Mouse (Mus musculus) spleen, adult 2 months (tissue): ENCODE measurements around the gene Ncoa1. TPM values are rescaled to one million over a fixed set of nuclear protein-coding genes. Genes with fewer than 3 reads are reported as not detected.

Experiments used
- DNase-seq, 2 experiments: peaks; one replicate each; pipeline versions ENCODE4 v3.0.0 to v3.0.0-alpha.2; 2012 to 2021; ENCODE audit warnings: low spot score in 2 of 2, low read depth in 1 of 2
- H3K27ac ChIP-seq: fragments of 200-500 bp; 2 replicates; pipeline ENCODE4 v1.5.1; 2012; ENCODE audit warnings: low read length, inconsistent platforms; ENCODE audit not compliant: insufficient read depth
- H3K27me3 ChIP-seq: fragments of 200-500 bp; 2 replicates; pipeline ENCODE4 v1.6.1; 2012; ENCODE audit warnings: mild to moderate bottlenecking, moderate library complexity, low read length, inconsistent platforms; ENCODE audit not compliant: control insufficient read depth, insufficient read depth
- H3K36me3 ChIP-seq: fragments of 200-500 bp; 2 replicates; pipeline ENCODE4 v1.6.1; 2012; ENCODE audit warnings: mild to moderate bottlenecking, low read length, inconsistent platforms; ENCODE audit not compliant: control insufficient read depth, insufficient read depth
- H3K4me1 ChIP-seq: fragments of 200-500 bp; 2 replicates; pipeline ENCODE4 v1.6.1; 2011; ENCODE audit warnings: inconsistent platforms; ENCODE audit not compliant: control insufficient read depth, insufficient read depth, insufficient read length
- H3K4me3 ChIP-seq: fragments of 200-500 bp; 2 replicates; pipeline ENCODE4 v1.5.1; 2011; ENCODE audit warnings: mild to moderate bottlenecking, inconsistent platforms; ENCODE audit not compliant: insufficient read depth, insufficient read length; ENCODE audit errors: extremely low read depth
- CTCF ChIP-seq: fragments of 200-500 bp; IDR thresholded peaks from 2 replicates; pipeline ENCODE4 v1.5.1; 2011; ENCODE audit warnings: mild to moderate bottlenecking, inconsistent platforms; ENCODE audit not compliant: insufficient read depth, insufficient read length, insufficient replicate concordance; ENCODE audit errors: extremely low read depth
- POLR2A ChIP-seq: fragments of 200-500 bp; IDR thresholded peaks from 2 replicates; pipeline ENCODE4 v1.6.1; 2011; ENCODE audit warnings: low read depth, low read length, inconsistent platforms
- WGBS: fragments of 180-500 bp; shearing (Covaris S2); methylation state at CpG from one replicate; pipeline ENCODE4 v1.1.7; 2018; 5-methylcytosine and 5-hydroxymethylcytosine counted together
- polyA plus RNA-seq: library from polyadenylated mRNA; depleted of rRNA; stranded (reverse); fragments of >200 nt; gene quantifications from 2 replicates; pipeline ENCODE4 v1.2.3, GENCODE M21; 2012

Gene Ncoa1
- polyA plus RNA-seq, 1 experiment = 14.7 TPM

- WGBS = 84% methylated on average over 3 of the region's 3 CpGs
- Histone ChIP-seq H3K36me3 (no peaks in the 10 kb centered on the region), H3K27ac (no peak overlapping the region), H3K27me3 (no peaks in the 10 kb centered on the region), H3K4me1 (no peaks in the 10 kb centered on the region), H3K4me3 (no peak overlapping the region)
- TF ChIP-seq POLR2A (no peak), CTCF (no peak)
- no peak for DNase-seq
Measured at GRCm38 (mm10) chr12:4441451-4441850, 35.5 kb downstream of the Ncoa1 start.

DNA sequence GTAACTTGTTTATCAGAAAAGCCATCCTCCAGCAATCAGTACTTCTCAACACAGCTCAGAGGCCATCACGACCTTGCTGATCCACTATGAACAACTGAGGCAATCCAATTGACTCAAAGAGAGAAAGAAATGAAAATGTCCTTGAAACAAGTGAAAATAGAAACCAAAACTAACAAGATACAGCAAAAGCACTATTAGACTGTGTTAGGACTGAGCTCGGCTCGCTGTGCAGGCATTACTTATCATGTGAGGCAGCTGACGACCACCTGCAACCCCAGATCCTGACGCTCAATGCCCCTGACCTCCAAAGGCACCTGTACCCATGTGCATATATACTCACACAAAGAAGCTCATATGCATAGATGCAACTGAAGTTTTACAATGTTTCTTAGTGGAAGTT, 40.8 kb downstream of the Ncoa1 start:
- no peak for DNase-seq
- no peak for TF ChIP-seq CTCF
- TF ChIP-seq POLR2A = no peak
- Histone ChIP-seq H3K4me3 (peak overlapping the region; percentile 45), H3K27ac (no peak overlapping the region), H3K36me3 (no peaks in the 10 kb centered on the region), H3K4me1 (peaks cover 3% of the 10 kb centered on the region; the same call in 1 of the 2 replicates), H3K27me3 (no peaks in the 10 kb centered on the region)
- 20% methylated on average over 5 of the region's 5 CpGs for WGBS

GRCm38 (mm10) chr12:4433549-4433948, 43.4 kb downstream of the Ncoa1 start:
- TF ChIP-seq CTCF (no peak), POLR2A (no peak)
- no peaks in the 10 kb centered on the region for H3K36me3 ChIP-seq
- 86% methylated on average over 2 of the region's 2 CpGs for WGBS
- H3K27me3 ChIP-seq = no peaks in the 10 kb centered on the region
- DNase-seq = no peak
- no peak overlapping the region for H3K4me3 ChIP-seq
- H3K27ac ChIP-seq = no peak overlapping the region
- peaks cover 3% of the 10 kb centered on the region; the same call in 1 of the 2 replicates for H3K4me1 ChIP-seq

DNA sequence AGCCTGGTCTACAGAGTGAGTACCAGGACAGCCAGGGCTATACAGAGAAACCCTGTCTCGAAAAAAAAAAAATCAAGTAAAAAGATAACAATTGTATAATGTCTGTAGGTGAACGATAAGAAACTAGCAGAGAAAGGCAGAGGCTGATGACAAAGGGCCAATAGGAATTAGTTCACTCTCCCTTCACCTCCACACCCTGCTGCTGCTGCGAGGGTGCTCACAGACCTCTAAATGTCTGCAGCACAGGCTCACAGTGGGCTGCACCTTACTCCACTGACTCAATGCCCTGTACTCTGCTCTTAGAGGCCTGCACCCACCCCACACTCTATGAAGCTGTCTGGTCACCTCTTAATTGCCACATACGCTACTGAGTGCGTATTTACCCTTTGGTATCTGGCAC, 45.0 kb downstream of the Ncoa1 start:
- Histone ChIP-seq H3K4me3 (no peak overlapping the region), H3K27me3 (no peaks in the 10 kb centered on the region), H3K36me3 (no peaks in the 10 kb centered on the region), H3K27ac (no peak overlapping the region), H3K4me1 (peaks cover 3% of the 10 kb centered on the region; the same call in 1 of the 2 replicates)
- no peak for TF ChIP-seq CTCF
- TF ChIP-seq POLR2A = no peak
- 83% methylated on average over 5 of the region's 5 CpGs for WGBS
- no peak for DNase-seq

- Histone ChIP-seq H3K27me3 (no peaks in the 10 kb centered on the region), H3K4me1 (no peaks in the 10 kb centered on the region; the same call in 1 of the 2 replicates), H3K4me3 (no peak overlapping the region), H3K27ac (no peak overlapping the region), H3K36me3 (no peaks in the 10 kb centered on the region)
- TF ChIP-seq POLR2A = no peak
- TF ChIP-seq CTCF = no peak
- 65% methylated on average over 3 of the region's 3 CpGs for WGBS
- no peak for DNase-seq
Measured at GRCm38 (mm10) chr12:4430061-4430825, 46.7 kb downstream of the Ncoa1 start.

- no peaks in the 10 kb centered on the region for H3K36me3 ChIP-seq
- TF ChIP-seq POLR2A = no peak
- TF ChIP-seq CTCF = no peak
- no peak overlapping the region for H3K4me3 ChIP-seq
- 91% methylated on average over 4 of the region's 4 CpGs for WGBS
- DNase-seq = no peak
- no peaks in the 10 kb centered on the region for H3K4me1 ChIP-seq
- H3K27ac ChIP-seq = no peak overlapping the region
- no peaks in the 10 kb centered on the region for H3K27me3 ChIP-seq
Measured at GRCm38 (mm10) chr12:4418824-4419223, 58.2 kb downstream of the Ncoa1 start.

DNA sequence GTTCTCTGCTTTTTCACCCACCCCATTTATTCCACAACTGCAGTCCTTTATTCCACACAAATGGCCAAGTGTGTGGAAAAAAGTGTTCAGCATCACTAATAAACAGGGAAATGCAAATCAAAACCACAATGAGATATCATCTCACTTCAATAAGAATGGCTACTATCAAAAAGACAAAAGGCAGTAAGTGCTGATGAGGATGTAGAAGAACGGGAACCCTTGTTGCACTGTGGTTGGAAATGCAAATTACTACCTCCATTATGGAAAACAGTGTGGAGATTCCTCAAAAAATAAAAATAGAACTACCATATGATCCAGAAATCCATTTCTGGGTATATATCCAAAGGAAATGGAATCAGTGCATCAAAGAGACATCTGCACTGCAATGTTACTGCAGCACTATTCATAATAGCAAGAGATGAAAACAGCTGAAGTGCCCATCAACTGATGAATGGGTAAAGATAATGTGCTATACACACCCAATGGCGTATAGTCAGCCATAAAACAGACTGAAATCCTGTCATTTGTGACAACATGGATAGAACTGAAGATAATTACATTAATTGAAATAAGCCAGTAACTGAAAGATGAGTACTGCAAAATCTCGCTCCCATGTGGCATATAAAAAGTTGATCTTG, 59.2 kb downstream of the Ncoa1 start:
- H3K4me3 ChIP-seq = no peak overlapping the region
- H3K36me3 ChIP-seq = no peaks in the 10 kb centered on the region
- H3K4me1 ChIP-seq = no peaks in the 10 kb centered on the region
- no peaks in the 10 kb centered on the region for H3K27me3 ChIP-seq
- DNase-seq = no peak
- H3K27ac ChIP-seq = no peak overlapping the region
- 90% methylated on average over 3 of the region's 3 CpGs for WGBS
- TF ChIP-seq POLR2A (no peak), CTCF (no peak)
